Mouse (Mus musculus): ENCODE results near the gene Rpf1.

DNA sequence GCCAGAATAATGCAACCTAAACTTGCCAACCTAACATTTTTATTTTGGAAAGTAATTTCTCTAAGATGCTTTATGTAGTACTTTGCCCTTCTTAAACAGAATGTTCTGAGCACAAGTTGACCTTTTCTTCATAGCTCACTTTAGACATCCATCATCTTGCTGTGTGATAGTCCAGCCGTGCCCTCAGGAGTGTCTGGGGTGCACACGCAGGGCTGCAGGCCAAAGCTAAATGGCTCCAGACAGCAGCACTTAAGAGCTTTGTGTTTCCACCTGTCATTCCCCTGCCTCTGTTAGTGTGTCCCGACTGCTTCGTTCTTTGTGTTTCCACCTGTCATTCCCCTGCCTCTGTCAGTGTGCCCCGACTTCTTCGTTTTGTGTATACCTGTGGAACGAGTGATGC, 46.1 kb upstream of the Rpf1 start:
- TF ChIP-seq POLR2A (IDR thresholded peaks at IDR 0.05; ENCODE audit: low read depth, low read length) (no peak), CTCF (IDR thresholded peaks at IDR 0.05; ENCODE audit: borderline replicate concordance, insufficient read depth, low read length) (no peak)
